Mouse (Mus musculus) midbrain, embryonic 15.5 days (tissue): ENCODE data around the gene Clasp2. TPM values are rescaled to one million over a fixed set of nuclear protein-coding genes. Genes with fewer than 3 reads are reported as not detected.
A peak's percentile ranks its signal among the peaks of the same experiment; 100 is the strongest.
"Not testable (repeated sequence)": the region's sequence is repeated elsewhere in the genome, so short reads cannot be mapped to it uniquely, and the experiment has no call there.

Source experiments
- ATAC-seq: fragments of 200-750 bp; cut with Nextera tagmentation; replicated peaks from 2 replicates; pipeline ENCODE4 v1.8.0; 2017; ENCODE audit warnings: moderate TSS enrichment
- H3K27ac ChIP-seq: fragments of 300-500 bp; sonication (generic); 2 replicates; pipeline ENCODE4 v1.5.1; 2015; ENCODE audit warnings: mild to moderate bottlenecking, inconsistent platforms
- H3K27me3 ChIP-seq: fragments of 300-500 bp; sonication (generic); replicated peaks from 2 replicates; pipeline ENCODE4 v1.6.1; 2015; ENCODE audit warnings: inconsistent platforms
- H3K36me3 ChIP-seq: fragments of 300-500 bp; sonication (generic); replicated peaks from 2 replicates; pipeline ENCODE4 v1.6.1; 2015; ENCODE audit warnings: inconsistent platforms
- H3K4me1 ChIP-seq: fragments of 300-500 bp; sonication (generic); 2 replicates; pipeline ENCODE4 v1.6.1; 2015; ENCODE audit warnings: inconsistent platforms
- H3K4me2 ChIP-seq: fragments of 300-500 bp; sonication (generic); 2 replicates; pipeline ENCODE4 v1.6.1; 2015; ENCODE audit warnings: inconsistent platforms, mild to moderate bottlenecking, moderate library complexity
- H3K4me3 ChIP-seq: fragments of 300-500 bp; sonication (generic); 2 replicates; pipeline ENCODE4 v1.5.1; 2015; ENCODE audit warnings: mild to moderate bottlenecking, inconsistent platforms
- H3K9ac ChIP-seq: fragments of 300-500 bp; sonication (generic); 2 replicates; pipeline ENCODE4 v1.6.1; 2015; ENCODE audit warnings: mild to moderate bottlenecking, inconsistent platforms
- H3K9me3 ChIP-seq: fragments of 300-500 bp; sonication (generic); 2 replicates; pipeline ENCODE4 v1.6.1; 2016; ENCODE audit warnings: inconsistent platforms
- WGBS: fragments of 180-500 bp; shearing (Covaris S2); methylation state at CpG from one replicate; pipeline ENCODE4 v1.1.7; 2015; ENCODE audit warnings: mixed read lengths; 5-methylcytosine and 5-hydroxymethylcytosine counted together
- polyA plus RNA-seq: library from polyadenylated mRNA; unstranded; fragments of >200 nt; fragmentation: Nextera tagmentation; extraction: Ambion mirVana; gene quantifications from 2 replicates; pipeline ENCODE4 v1.2.1, GENCODE M21; 2015

Gene Clasp2
- 126 and 143 TPM in 2 replicates for polyA plus RNA-seq

DNA sequence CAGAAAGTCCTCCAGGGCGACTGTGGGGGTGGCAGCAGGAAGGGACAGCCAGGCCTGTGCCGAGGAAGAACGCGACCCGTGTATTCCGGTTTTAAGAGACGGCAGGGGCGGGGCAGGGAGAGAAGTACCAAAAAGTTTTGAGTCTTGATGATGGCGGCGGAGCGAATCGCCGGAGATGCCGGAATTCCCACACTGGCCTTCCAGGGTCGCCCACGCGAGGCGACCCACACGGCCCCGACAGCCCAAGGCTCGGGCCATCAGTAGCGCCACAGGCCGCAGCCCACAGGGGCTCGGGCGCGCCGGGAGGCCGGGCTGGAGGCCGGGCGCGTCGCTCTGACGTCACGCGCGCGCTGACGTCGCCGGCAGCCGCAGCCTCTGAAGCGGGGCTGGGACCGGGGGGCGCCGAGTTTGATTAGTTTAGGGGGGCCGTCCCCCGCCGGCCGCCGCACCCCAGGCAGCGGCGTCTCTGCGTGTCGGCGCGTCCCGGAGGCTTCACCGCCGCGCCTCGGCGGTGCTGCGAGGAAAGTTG lies at the start of gene Clasp2:
Clasp2 (plus strand) TSS at position 366 of the 529 bp plus-strand sequence.
- H3K27ac ChIP-seq = peak within 1 kb of the TSS; percentile 65
- H3K4me1 ChIP-seq = peaks cover 17% of the 10 kb centered on the region
- ATAC-seq = peak; percentile 96
- H3K4me3 ChIP-seq = peak within 1 kb of the TSS; percentile 99
- 0% methylated on average over 63 of the region's 63 CpGs for WGBS
- no peaks in the 10 kb centered on the region for H3K27me3 ChIP-seq
- peak within 1 kb of the TSS; percentile 99 for H3K4me2 ChIP-seq
- H3K36me3 ChIP-seq = no peaks in the 10 kb centered on the region
- no peaks in the 10 kb centered on the region for H3K9me3 ChIP-seq
- peak within 1 kb of the TSS; percentile 56 for H3K9ac ChIP-seq

DNA sequence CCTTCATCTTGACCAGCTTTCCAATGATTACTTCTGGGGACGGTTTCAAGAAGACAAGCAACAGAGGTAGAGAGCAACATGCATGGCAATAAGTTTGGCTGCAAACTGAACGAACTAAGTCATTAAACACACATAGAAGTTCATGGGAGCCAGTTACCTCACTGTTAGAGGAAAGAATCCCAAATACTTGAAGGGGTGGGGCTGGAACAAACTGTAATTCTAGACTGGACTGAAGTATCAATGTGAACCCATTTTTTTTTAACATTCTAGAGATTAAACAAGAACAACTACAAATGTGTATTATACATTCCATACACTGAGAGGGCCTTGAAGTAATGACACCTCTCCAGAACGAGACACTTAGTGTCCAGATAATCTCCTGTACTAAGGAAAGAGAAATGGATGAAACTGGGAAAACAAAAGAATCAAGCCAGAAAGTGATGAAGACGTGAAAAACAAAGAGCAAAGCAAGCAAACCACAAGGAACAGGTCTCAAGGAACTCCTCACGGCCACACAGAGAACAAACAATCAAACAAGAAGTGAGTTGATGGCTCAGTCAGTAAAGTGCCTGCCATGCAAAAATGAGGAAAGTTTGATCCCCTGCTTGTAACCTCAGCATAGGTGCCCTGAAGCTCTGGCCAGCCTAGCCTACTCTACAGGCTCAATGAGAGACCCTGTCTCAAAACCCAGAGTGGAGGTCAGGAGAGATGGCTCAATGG lies 39.7 kb upstream of the Clasp2 start:
- Histone ChIP-seq H3K36me3 (0 out of 2 replicates have a peak, but pooled peaks cover 4% of the 10 kb centered on the region), H3K9me3 (no peaks in the 10 kb centered on the region), H3K4me3 (no peak overlapping the region), H3K4me1 (peaks cover 21% of the 10 kb centered on the region), H3K9ac (no peak overlapping the region), H3K27ac (no peak overlapping the region), H3K27me3 (no peaks in the 10 kb centered on the region), H3K4me2 (no peak overlapping the region)
- no peak for ATAC-seq
- 87% methylated on average over 5 of the region's 5 CpGs for WGBS

DNA sequence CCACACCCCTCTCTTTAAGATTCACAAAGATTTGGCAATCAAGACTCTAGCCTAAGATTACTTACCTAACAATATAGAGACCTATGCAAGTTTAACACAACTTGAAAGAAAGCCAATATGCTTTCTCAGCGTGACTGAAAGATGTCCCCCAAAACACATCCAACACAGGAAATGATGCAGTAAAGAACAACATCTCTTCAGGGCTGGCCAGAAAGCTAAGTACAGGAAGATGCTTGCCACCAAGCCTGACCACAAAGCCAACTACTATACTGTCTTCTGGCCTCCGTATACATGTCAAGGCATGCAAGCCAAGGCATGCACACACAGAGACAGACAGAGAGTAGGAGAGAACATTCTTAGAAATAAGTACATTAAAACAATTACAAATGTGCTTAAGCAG lies 35.2 kb upstream of the Clasp2 start:
- no peaks in the 10 kb centered on the region for H3K9me3 ChIP-seq
- no peaks in the 10 kb centered on the region for H3K27me3 ChIP-seq
- H3K9ac ChIP-seq = no peak overlapping the region
- no peak for ATAC-seq
- H3K4me1 ChIP-seq = peaks cover 32% of the 10 kb centered on the region
- no peak overlapping the region for H3K27ac ChIP-seq
- H3K36me3 ChIP-seq = no peaks in the 10 kb centered on the region
- H3K4me3 ChIP-seq = peak overlapping the region; percentile 88; the same call in 1 of the 2 replicates
- peak overlapping the region; percentile 76 for H3K4me2 ChIP-seq
- 90% methylated on average over 2 of the region's 2 CpGs for WGBS

DNA sequence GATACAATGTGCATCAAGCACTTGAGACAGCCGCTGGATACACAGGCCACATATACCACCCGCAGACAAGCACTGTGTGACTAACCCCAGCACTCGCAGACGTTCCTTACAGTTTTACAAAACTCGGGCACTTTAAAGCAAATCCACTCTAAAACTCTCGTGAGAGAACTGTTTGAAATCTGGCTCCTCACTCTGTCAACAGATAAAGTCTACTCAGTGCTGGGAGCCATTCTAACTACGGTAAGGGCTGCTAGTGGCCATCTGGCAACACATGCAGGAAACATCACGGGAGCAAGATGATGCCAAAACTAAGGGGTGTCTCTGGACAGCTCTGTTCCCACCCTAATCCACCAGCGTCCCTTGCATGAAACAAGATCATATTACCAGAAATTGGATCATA lies 34.4 kb upstream of the Clasp2 start:
- Histone ChIP-seq H3K4me3 (peak overlapping the region; percentile 88), H3K36me3 (no peaks in the 10 kb centered on the region), H3K4me2 (peak overlapping the region; percentile 76), H3K4me1 (peaks cover 32% of the 10 kb centered on the region), H3K9me3 (no peaks in the 10 kb centered on the region), H3K9ac (peak overlapping the region; percentile 92; the same call in 1 of the 2 replicates), H3K27ac (no peak overlapping the region), H3K27me3 (no peaks in the 10 kb centered on the region)
- WGBS = 58% methylated on average over 9 of the region's 9 CpGs
- no peak for ATAC-seq

DNA sequence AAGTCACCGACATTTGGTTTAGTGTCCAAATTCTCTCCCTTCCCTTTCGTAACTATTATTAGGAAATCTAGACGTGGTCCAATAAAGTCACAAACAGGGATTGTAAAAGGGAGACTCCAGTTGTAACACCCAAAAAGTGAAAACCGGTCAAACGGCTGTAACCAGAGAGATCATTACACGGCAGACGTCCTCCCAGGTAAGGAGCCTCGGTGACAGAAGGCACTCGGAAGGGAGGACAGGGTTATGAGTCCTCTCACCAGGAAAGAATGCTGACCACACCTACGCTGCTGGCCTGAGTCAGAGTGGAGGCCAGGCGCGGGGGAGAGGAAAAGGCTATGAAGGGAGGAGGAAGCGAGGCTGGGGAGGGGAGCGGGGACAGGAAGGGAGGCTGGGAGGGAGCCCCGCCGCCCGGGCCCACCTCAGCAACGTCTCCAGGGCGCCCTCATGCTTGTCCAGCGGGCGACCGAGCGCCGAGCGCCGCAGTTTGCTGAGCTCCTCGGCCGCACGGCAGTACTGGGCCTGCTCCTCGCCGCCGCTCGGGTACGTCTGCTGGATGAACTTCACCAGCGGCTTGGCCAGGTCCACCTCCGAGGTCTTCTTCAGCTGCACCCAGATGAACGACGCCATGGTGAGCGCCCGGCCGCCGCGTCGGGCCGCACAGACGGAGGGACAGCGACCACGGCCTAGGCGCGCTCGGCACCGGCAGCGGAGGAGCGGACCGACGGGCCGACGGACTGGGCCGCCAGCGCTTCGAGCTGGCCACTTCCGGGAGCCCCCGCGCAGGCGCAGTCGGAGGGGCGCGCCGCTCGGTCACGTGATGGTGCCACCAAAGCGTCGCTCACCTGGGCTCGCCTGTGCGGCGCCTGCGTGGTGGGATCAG lies 33.6 kb upstream of the Clasp2 start, which contains the start of gene Pdcd6ip:
Pdcd6ip (minus strand) TSS at position 779 of the 880 bp plus-strand sequence.
- H3K9ac ChIP-seq = peak within 1 kb of the TSS; percentile 92
- H3K4me2 ChIP-seq = peak within 1 kb of the TSS; percentile 76
- peak; percentile 94 for ATAC-seq
- H3K27me3 ChIP-seq = no peaks in the 10 kb centered on the region
- H3K36me3 ChIP-seq = no peaks in the 10 kb centered on the region
- peaks cover 32% of the 10 kb centered on the region for H3K4me1 ChIP-seq
- H3K27ac ChIP-seq = peak within 1 kb of the TSS; percentile 80
- H3K4me3 ChIP-seq = peak within 1 kb of the TSS; percentile 88
- WGBS = 2% methylated on average over 70 of the region's 77 CpGs
- no peaks in the 10 kb centered on the region for H3K9me3 ChIP-seq

DNA sequence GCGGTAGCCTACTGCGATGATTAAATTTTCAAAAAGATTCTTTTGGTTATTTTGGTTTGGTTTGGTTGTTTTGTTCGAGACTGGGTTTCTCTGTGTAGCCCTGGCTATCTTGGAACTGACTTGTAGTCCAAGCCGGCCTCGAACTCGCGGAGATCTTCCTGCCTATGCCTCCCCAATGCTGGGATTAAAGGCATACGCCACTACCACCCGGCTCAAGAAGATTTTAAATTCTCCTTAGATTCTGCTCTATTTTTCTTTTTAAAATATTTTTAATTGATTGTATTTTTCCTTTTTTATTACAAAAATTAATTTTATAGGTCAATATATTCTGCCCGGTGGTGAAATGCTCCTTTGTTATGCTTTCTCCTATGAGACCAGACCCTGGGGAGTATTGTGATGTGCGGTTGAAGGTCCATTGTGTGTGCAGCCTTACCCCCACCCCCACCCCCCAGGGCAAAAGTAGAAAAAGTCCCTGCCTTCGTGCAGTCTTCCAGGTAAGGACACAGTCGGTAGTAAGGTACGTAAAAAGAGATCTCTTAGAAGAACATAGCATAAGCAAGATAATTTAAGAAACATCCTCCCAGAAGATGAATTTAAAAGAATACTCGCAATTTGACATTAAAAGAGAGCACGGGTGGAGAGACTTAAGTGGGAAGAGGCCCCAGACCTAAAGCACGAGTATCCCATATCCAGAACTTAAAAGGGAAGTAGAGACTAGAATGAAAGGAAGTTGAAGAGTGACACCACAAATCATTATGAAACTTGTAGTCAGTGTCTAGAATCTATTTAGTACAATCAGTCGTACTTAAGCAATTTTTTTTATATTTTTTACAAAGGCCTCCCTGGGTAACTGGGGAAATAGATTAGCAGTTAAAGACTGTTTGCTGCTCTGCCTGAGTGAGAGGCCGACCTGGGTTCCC lies 32.7 kb upstream of the Clasp2 start:
- 54% methylated on average over 19 of the region's 19 CpGs for WGBS
- Histone ChIP-seq H3K9ac (peak overlapping the region; percentile 92; the same call in 1 of the 2 replicates), H3K4me3 (peak overlapping the region; percentile 88), H3K4me1 (peaks cover 32% of the 10 kb centered on the region), H3K4me2 (peak overlapping the region; percentile 76), H3K36me3 (no peaks in the 10 kb centered on the region), H3K9me3 (no peaks in the 10 kb centered on the region), H3K27ac (peak overlapping the region; percentile 80), H3K27me3 (no peaks in the 10 kb centered on the region)
- ATAC-seq = peak; percentile 59; the same call in 1 of the 2 replicates

DNA sequence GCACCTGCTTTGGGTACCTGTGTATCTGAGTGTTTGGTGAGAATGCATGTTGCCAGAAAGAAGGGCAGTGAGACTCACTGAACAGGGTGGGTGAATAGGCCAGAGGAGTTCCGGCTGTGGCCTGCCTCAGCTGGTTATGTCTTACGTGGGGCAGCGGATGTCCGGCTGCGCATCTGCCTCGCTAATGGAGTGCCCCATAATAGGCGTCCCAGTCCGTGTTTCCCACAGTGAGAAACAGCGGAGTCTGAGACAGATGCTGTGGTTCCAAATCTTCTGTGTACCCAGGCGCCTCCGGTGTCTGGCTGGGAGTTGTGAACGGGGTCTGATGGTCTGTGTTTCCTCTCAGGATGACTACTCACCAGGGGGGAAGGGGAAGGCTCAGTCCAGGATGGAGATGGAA lies 30.4 kb upstream of the Clasp2 start:
- Histone ChIP-seq H3K9me3 (no peaks in the 10 kb centered on the region), H3K9ac (no peak overlapping the region), H3K27ac (no peak overlapping the region), H3K27me3 (no peaks in the 10 kb centered on the region), H3K4me2 (no peak overlapping the region), H3K36me3 (no peaks in the 10 kb centered on the region), H3K4me1 (peaks cover 18% of the 10 kb centered on the region), H3K4me3 (no peak overlapping the region)
- WGBS = 82% methylated on average over 12 of the region's 12 CpGs
- ATAC-seq = no peak

DNA sequence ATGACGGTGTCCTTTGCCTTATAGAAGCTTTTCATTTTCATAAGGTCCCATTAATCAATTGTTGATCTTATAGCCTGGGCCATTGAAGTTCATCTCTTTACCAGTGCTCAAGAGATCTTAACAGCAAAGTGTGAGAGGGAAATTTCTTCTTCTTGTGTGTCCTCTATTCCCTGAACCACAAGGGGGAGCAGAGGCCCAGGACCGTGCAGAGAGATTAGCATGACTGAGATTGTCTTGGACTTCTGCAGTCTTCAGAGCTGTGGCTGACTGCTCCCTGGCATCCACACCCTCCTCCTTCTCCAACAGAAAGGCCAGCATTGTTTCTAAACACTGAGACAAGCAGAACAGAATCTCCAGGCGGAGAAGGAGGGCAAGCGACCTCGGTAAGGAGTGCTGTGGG lies 22.2 kb upstream of the Clasp2 start:
- Histone ChIP-seq H3K4me3 (no peak overlapping the region), H3K27me3 (no peaks in the 10 kb centered on the region), H3K4me2 (no peak overlapping the region), H3K4me1 (no peaks in the 10 kb centered on the region), H3K27ac (no peak overlapping the region), H3K9me3 (no peaks in the 10 kb centered on the region), H3K36me3 (no peaks in the 10 kb centered on the region), H3K9ac (no peak overlapping the region)
- WGBS = 27% methylated on average over 5 of the region's 5 CpGs
- no peak for ATAC-seq

DNA sequence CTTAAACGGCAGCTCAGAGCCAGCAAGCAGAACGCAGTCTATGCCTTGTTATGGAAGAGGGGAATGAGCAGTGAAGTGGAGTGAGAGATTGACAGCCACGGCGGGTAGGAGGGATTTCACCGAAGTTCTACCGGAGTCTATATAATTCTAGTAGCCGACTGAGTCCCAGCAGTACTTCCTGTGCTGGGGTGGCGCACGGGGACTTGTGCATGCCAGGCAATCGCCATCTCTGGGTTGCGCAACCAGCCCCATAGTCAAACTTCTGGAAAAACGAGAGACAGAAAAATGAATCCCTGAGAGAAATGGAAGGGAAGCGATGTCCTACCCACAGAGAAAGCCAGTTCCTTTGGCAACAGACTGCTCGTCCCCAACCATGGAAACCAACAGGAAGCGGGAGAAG lies 16.6 kb upstream of the Clasp2 start:
- no peaks in the 10 kb centered on the region for H3K9me3 ChIP-seq
- no peak for ATAC-seq
- no peak overlapping the region for H3K4me3 ChIP-seq
- H3K36me3 ChIP-seq = no peaks in the 10 kb centered on the region
- no peak overlapping the region for H3K4me2 ChIP-seq
- no peaks in the 10 kb centered on the region for H3K4me1 ChIP-seq
- 85% methylated on average over 15 of the region's 15 CpGs for WGBS
- no peak overlapping the region for H3K27ac ChIP-seq
- H3K27me3 ChIP-seq = no peaks in the 10 kb centered on the region
- H3K9ac ChIP-seq = no peak overlapping the region

DNA sequence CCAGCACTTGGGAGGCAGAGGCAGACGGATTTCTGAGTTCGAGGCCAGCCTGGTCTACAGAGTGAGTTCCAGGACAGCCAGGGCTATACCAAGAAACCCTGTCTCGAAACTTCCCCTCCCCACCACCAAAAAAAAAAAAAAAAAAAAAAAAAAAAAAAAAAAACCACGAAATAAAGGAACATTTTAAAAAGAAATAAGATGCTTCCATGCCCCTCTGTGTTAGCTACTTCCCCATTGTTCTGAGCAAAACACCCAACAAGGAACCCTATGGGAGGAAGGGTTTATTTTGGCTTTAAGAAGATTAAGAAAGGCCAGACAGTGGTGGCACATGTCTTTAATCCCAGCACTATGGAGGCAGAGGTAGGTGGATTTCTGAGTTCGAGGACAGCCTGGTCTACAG lies 15.7 kb upstream of the Clasp2 start:
- H3K27me3 ChIP-seq, H3K27ac ChIP-seq, ATAC-seq, H3K4me2 ChIP-seq, H3K9me3 ChIP-seq, H3K4me1 ChIP-seq, H3K36me3 ChIP-seq, H3K4me3 ChIP-seq, H3K9ac ChIP-seq: not testable (repeated sequence)
- WGBS = 88% methylated on average over 5 of the region's 5 CpGs

DNA sequence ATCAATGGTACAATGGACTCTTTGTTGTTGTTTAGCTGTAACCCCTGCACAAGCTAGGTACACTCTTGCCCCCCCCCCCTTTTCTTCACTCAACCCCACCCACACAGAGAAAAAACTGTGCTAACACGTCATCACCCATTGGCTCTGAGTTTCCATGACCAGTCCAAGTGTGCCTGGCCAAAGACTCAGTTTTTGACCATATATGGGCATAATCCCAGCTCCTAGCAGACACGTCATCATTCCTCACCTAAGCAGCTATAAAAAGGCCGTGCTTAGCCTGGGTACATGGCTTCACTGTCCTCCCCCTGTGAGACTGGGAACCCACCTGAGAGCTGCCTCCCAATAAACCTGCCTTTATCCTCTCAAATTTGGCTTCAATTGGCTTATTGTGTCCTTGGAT lies 15.1 kb upstream of the Clasp2 start:
- Histone ChIP-seq H3K4me1 (no peaks in the 10 kb centered on the region), H3K4me3 (no peak overlapping the region), H3K36me3 (no peaks in the 10 kb centered on the region), H3K27me3 (no peaks in the 10 kb centered on the region), H3K9ac (no peak overlapping the region), H3K9me3 (no peaks in the 10 kb centered on the region), H3K4me2 (no peak overlapping the region), H3K27ac (no peak overlapping the region)
- no peak for ATAC-seq
- 75% methylated on average over 3 of the region's 3 CpGs for WGBS
